Comparison of ENCODE assay signal across 9 mouse cellular contexts in the genomic region with DNA sequence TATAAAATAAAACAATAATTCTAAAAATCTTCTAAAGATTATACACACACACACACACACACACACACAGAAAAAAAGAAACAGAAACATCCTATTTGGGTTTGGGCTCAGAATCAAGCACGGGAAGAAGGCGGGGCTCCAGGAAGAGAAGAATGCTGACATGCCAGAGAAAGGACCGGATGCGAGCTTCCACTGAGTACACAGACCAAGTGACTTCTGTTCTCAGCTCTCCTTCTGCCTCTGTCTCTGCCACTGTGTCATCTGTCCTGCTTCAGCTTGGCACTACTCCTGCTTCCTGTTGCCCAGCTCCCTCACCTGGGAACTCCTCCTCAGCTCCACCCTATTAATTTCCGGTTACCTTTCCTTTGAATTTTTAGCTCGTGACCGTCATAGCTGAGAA. TPM values are rescaled to one million over a fixed set of nuclear protein-coding genes. Genes with fewer than 3 reads are reported as not detected.
DNase-seq lines count a peak whose midpoint lies in the region; TF ChIP-seq lines count a peak whose summit lies in the region.
"Had no signal": no experiment of that assay in that cellular context is flagged by ENCODE, and none has a peak within 500 bp of the region (broad histone marks: within the 10 kb centered on the region; RNA-seq: fewer than 3 reads in every experiment).

No protein-coding gene starts in this region.

- no peak for TF ChIP-seq POLR2A in kidney, adult 2 months (IDR thresholded peaks at IDR 0.05; ENCODE audit: low read depth, low read length)

- H3K27ac ChIP-seq in heart, embryonic 10.5 days, result peak overlapping the region; percentile 73
- H3K27ac ChIP-seq in kidney, adult 2 months (ENCODE audit: insufficient read depth, low read depth, low read length), result peak overlapping the region; percentile 92
- H3K27ac ChIP-seq: embryonic facial prominence, embryonic 12.5 days had no signal

- peaks cover 49% of the 10 kb centered on the region for H3K4me1 ChIP-seq in heart, embryonic 10.5 days
- H3K4me1 ChIP-seq in kidney, adult 2 months (ENCODE audit: control insufficient read depth, insufficient read depth, low read length), result 0 out of 2 replicates have a peak, but pooled peaks cover 7% of the 10 kb centered on the region

- H3K36me3 ChIP-seq in heart, embryonic 10.5 days, result no peaks in the 10 kb centered on the region
- no peaks in the 10 kb centered on the region for H3K36me3 ChIP-seq in kidney, adult 2 months (ENCODE audit: control insufficient read depth, insufficient read depth, low read length)
- H3K36me3 ChIP-seq: embryonic facial prominence, embryonic 12.5 days had no signal

- 49% methylated on average over 7 of the region's 7 CpGs for WGBS in heart, embryonic 10.5 days
- WGBS in kidney, adult 2 months, result 22% methylated on average over 7 of the region's 7 CpGs

- H3K4me3 ChIP-seq in heart, embryonic 10.5 days, result no peak overlapping the region
- H3K4me3 ChIP-seq in kidney, adult 2 months (ENCODE audit: insufficient read depth, low read depth, low read length), result no peak overlapping the region; the same call in 1 of the 2 replicates
- H3K4me3 ChIP-seq: embryonic facial prominence, embryonic 12.5 days had no signal

- no peaks in the 10 kb centered on the region for H3K9me3 ChIP-seq in heart, embryonic 10.5 days
- H3K9me3 ChIP-seq: embryonic facial prominence, embryonic 12.5 days had no signal

- no peak for TF ChIP-seq CTCF in kidney, adult 2 months (conservative IDR thresholded peaks at IDR 0.05; ENCODE audit: insufficient read depth, insufficient read length, low read depth, low read length)

- H3K27me3 ChIP-seq in heart, embryonic 10.5 days (ENCODE audit: insufficient read depth, poor library complexity, severe bottlenecking), result no peaks in the 10 kb centered on the region
- H3K27me3 ChIP-seq in kidney, adult 2 months (replicated peaks; ENCODE audit: control insufficient read depth, insufficient read depth, low read length), result no peaks in the 10 kb centered on the region
- H3K27me3 ChIP-seq: embryonic facial prominence, embryonic 12.5 days had no signal

- peak; percentile 35 for DNase-seq in adrenal gland, postnatal 14 days
- DNase-seq in adrenal gland, adult 8-10 months, result no peak
- peak; percentile 66 for DNase-seq in 416B (ENCODE audit: low read depth)
- no peak for DNase-seq in heart, embryonic 10.5 days (ENCODE audit: low spot score)
- DNase-seq in kidney, adult 2 months, result peak; percentile 82
- peak; percentile 75 for DNase-seq in lung, postnatal 25 days (ENCODE audit: low spot score)
- DNase-seq in ovary, postnatal 36 days (ENCODE audit: low spot score), result no peak
- no peak for DNase-seq in cerebellum, postnatal 36 days

RNA-seq across cellular contexts. Expression of a gene that starts 12.5 kb away (rescaled TPM):
- 25.2 and 26.4 TPM in 2 replicates for total RNA-seq in adrenal gland, postnatal 14 days (2021)
- total RNA-seq in adrenal gland, adult 8-10 months (2022), result 10 to 100 TPM; 23.8 to 50.5 (median 37.5) TPM
- 19.1 and 21.6 TPM in 2 replicates for polyA plus RNA-seq in heart, embryonic 10.5 days (2016; fragmentation: Nextera tagmentation; extraction: Ambion mirVana)
- 10.2 and 13.2 TPM in 2 replicates for polyA plus RNA-seq in kidney, adult 2 months (2012; rRNA removed)

RNA-seq across cellular contexts. Expression of a gene that starts 41.4 kb away (rescaled TPM):
- total RNA-seq in adrenal gland, postnatal 14 days (2021), result 22.0 and 23.1 TPM in 2 replicates
- total RNA-seq in adrenal gland, adult 8-10 months (2022), result 10 to 100 TPM; 18.7 to 35.3 (median 29.3) TPM
- polyA plus RNA-seq in heart, embryonic 10.5 days (2016; fragmentation: Nextera tagmentation; extraction: Ambion mirVana), result 47.1 and 55.5 TPM in 2 replicates
- polyA plus RNA-seq in kidney, adult 2 months (2012; rRNA removed), result 32.3 and 33.4 TPM in 2 replicates

RNA-seq across cellular contexts. Expression of a gene that starts 50.3 kb away (rescaled TPM):
- total RNA-seq in adrenal gland, postnatal 14 days (2021), result not detected in 2 replicates
- not detected for total RNA-seq in adrenal gland, adult 8-10 months (2022)
- polyA plus RNA-seq in heart, embryonic 10.5 days (2016; fragmentation: Nextera tagmentation; extraction: Ambion mirVana), result 0.78 and 1.2 TPM in 2 replicates
- polyA plus RNA-seq in kidney, adult 2 months (2012; rRNA removed), result 0.12 TPM in 1 of 2 replicates, not detected in the other

RNA-seq across cellular contexts. Expression of a gene that starts 58.9 kb away (rescaled TPM):
- total RNA-seq in adrenal gland, postnatal 14 days (2021), result 5.1 and 5.9 TPM in 2 replicates
- total RNA-seq in adrenal gland, adult 8-10 months (2022), result 10 to 100 TPM in 2 of 4 experiments, 1 to 10 TPM in 2; 5.4 to 17.8 (median 10.2) TPM
- polyA plus RNA-seq in heart, embryonic 10.5 days (2016; fragmentation: Nextera tagmentation; extraction: Ambion mirVana), result 5.1 and 5.6 TPM in 2 replicates
- polyA plus RNA-seq in kidney, adult 2 months (2012; rRNA removed), result 8.0 and 11.8 TPM in 2 replicates

RNA-seq across cellular contexts. Expression of a gene that starts 59.1 kb away (rescaled TPM):
- 0.26 TPM in 1 of 2 replicates, not detected in the other for total RNA-seq in adrenal gland, postnatal 14 days (2021)
- total RNA-seq in adrenal gland, adult 8-10 months (2022), result under 1 TPM in 3 of 4 experiments, not detected in 1; 0.28 to 0.54 (median 0.45) TPM
- polyA plus RNA-seq in heart, embryonic 10.5 days (2016; fragmentation: Nextera tagmentation; extraction: Ambion mirVana), result 0.29 and 0.52 TPM in 2 replicates
- polyA plus RNA-seq in kidney, adult 2 months (2012; rRNA removed), result 1.1 TPM in 2 replicates

Comparison
In these comparisons a context has a peak if more than half of its experiments do, and no peak if none do; other contexts are left out.
1. DNase-seq: peak in adrenal gland, postnatal 14 days (single experiment), 416B (single experiment), kidney, adult 2 months (single experiment) and lung, postnatal 25 days (single experiment); none in adrenal gland, adult 8-10 months (single experiment), heart, embryonic 10.5 days (single experiment), ovary, postnatal 36 days (single experiment) and cerebellum, postnatal 36 days (0 of 2).